Mouse (Mus musculus): Measurements from ENCODE around the gene Ccdc151. TPM values are rescaled to one million over a fixed set of nuclear protein-coding genes. Genes with fewer than 3 reads are reported as not detected.

Gene Ccdc151
- polyA plus RNA-seq, 1 experiment from 2014 or later, result 2.6 TPM

Other genes with a start within 250 kb of the Ccdc151 start
- gene Spc24, start 242.3 kb downstream of the Ccdc151 start, polyA plus RNA-seq (2014; fragmentation: Nextera tagmentation; extraction: Ambion mirVana), result 126 and 132 TPM in 2 replicates
- gene Kank2, start 203.9 kb downstream of the Ccdc151 start, polyA plus RNA-seq (2014; fragmentation: Nextera tagmentation; extraction: Ambion mirVana), result 6.1 and 7.6 TPM in 2 replicates
- gene Angptl8, start 167.1 kb downstream of the Ccdc151 start, polyA plus RNA-seq (2014; fragmentation: Nextera tagmentation; extraction: Ambion mirVana), result 0.25 TPM in 1 of 2 replicates, not detected in the other
- 15.6 and 17.8 TPM in 2 replicates for gene Dock6, start 150.0 kb downstream of the Ccdc151 start, polyA plus RNA-seq (2014; fragmentation: Nextera tagmentation; extraction: Ambion mirVana)
- 4.8 and 6.1 TPM in 2 replicates for gene Rab3d, start 84.4 kb downstream of the Ccdc151 start, polyA plus RNA-seq (2014; fragmentation: Nextera tagmentation; extraction: Ambion mirVana)
- gene Ccdc159, start 75.2 kb downstream of the Ccdc151 start, polyA plus RNA-seq (2014; fragmentation: Nextera tagmentation; extraction: Ambion mirVana), result 2.5 and 3.1 TPM in 2 replicates
- 28.5 and 33.8 TPM in 2 replicates for gene Tmem205, start 75.1 kb downstream of the Ccdc151 start, polyA plus RNA-seq (2014; fragmentation: Nextera tagmentation; extraction: Ambion mirVana)
- gene Plppr2, start 65.6 kb downstream of the Ccdc151 start, polyA plus RNA-seq (2014; fragmentation: Nextera tagmentation; extraction: Ambion mirVana), result 6.9 and 9.5 TPM in 2 replicates
- gene Swsap1, start 46.9 kb downstream of the Ccdc151 start, polyA plus RNA-seq (2014; fragmentation: Nextera tagmentation; extraction: Ambion mirVana), result 17.2 and 17.4 TPM in 2 replicates
- 3.8 and 6.4 TPM in 2 replicates for gene Epor, start 39.1 kb downstream of the Ccdc151 start, polyA plus RNA-seq (2014; fragmentation: Nextera tagmentation; extraction: Ambion mirVana)
- gene Rgl3, start 13.2 kb downstream of the Ccdc151 start, polyA plus RNA-seq (2014; fragmentation: Nextera tagmentation; extraction: Ambion mirVana), result 1.0 and 1.3 TPM in 2 replicates
- 79.9 and 88.1 TPM in 2 replicates for gene Prkcsh, start 172 bp upstream of the Ccdc151 start, polyA plus RNA-seq (2014; fragmentation: Nextera tagmentation; extraction: Ambion mirVana)
- 11.2 and 13.7 TPM in 2 replicates for gene Elavl3, start 49.4 kb upstream of the Ccdc151 start, polyA plus RNA-seq (2014; fragmentation: Nextera tagmentation; extraction: Ambion mirVana)
- not detected in 2 replicates for gene Gm49318, start 68.6 kb upstream of the Ccdc151 start, polyA plus RNA-seq (2014; fragmentation: Nextera tagmentation; extraction: Ambion mirVana)
- 5.5 and 7.1 TPM in 2 replicates for gene Zfp653, start 68.7 kb upstream of the Ccdc151 start, polyA plus RNA-seq (2014; fragmentation: Nextera tagmentation; extraction: Ambion mirVana)
- gene Ecsit, start 82.8 kb upstream of the Ccdc151 start, polyA plus RNA-seq (2014; fragmentation: Nextera tagmentation; extraction: Ambion mirVana), result 25.2 and 26.6 TPM in 2 replicates
- gene Cnn1, start 96.6 kb upstream of the Ccdc151 start, polyA plus RNA-seq (2014; fragmentation: Nextera tagmentation; extraction: Ambion mirVana), result 1.4 and 4.0 TPM in 2 replicates
- 210 and 215 TPM in 2 replicates for gene Elof1, start 114.5 kb upstream of the Ccdc151 start, polyA plus RNA-seq (2014; fragmentation: Nextera tagmentation; extraction: Ambion mirVana)
- 14.3 and 15.7 TPM in 2 replicates for gene Acp5, start 133.1 kb upstream of the Ccdc151 start, polyA plus RNA-seq (2014; fragmentation: Nextera tagmentation; extraction: Ambion mirVana)
- 52.7 and 58.2 TPM in 2 replicates for gene Pigyl, start 154.2 kb upstream of the Ccdc151 start, polyA plus RNA-seq (2014; fragmentation: Nextera tagmentation; extraction: Ambion mirVana)
- 0.10 and 0.11 TPM in 2 replicates for gene Zfp872, start 185.5 kb upstream of the Ccdc151 start, polyA plus RNA-seq (2014; fragmentation: Nextera tagmentation; extraction: Ambion mirVana)
- 9.6 and 11.4 TPM in 2 replicates for gene Zfp809, start 223.1 kb upstream of the Ccdc151 start, polyA plus RNA-seq (2014; fragmentation: Nextera tagmentation; extraction: Ambion mirVana)